ENCODE assay signal across 18 mouse cellular contexts in genomic region chr9:96689076-96689475, GRCm38 (mm10). TPM values are rescaled to one million over a fixed set of nuclear protein-coding genes. Genes with fewer than 3 reads are reported as not detected.
DNase-seq lines count a peak whose midpoint lies in the region; ATAC-seq and TF ChIP-seq lines count a peak whose summit lies in the region.
"Had no signal": no experiment of that assay in that cellular context is flagged by ENCODE, and none has a peak within 500 bp of the region (broad histone marks: within the 10 kb centered on the region; RNA-seq: fewer than 3 reads in every experiment).

No protein-coding gene starts in this region.

- peaks cover 12% of the 10 kb centered on the region for H3K4me1 ChIP-seq in heart, embryonic 16.5 days (ENCODE audit: control insufficient read depth, insufficient read depth, low read length)
- peaks cover 7% of the 10 kb centered on the region; the same call in 1 of the 2 replicates for H3K4me1 ChIP-seq in lung, embryonic 14.5 days (ENCODE audit: insufficient read depth)
- peaks cover 25% of the 10 kb centered on the region for H3K4me1 ChIP-seq in brown adipose tissue, adult 24 weeks (ENCODE audit: control insufficient read depth, insufficient read depth, insufficient read length, low read length)
- H3K4me1 ChIP-seq: liver, embryonic 13.5 days; neural tube, embryonic 12.5 days had no signal

- intact Hi-C loops in heart, postnatal 14 days (cut with DNase I) = no loop called here

- WGBS in heart, embryonic 16.5 days = 59% methylated on average over 4 of the region's 4 CpGs
- 69% methylated on average over 4 of the region's 4 CpGs for whole genome bisulfite sequencing in lung, embryonic 14.5 days

- peak overlapping the region; percentile 31; the same call in 1 of the 2 replicates for H3K27ac ChIP-seq in heart, embryonic 16.5 days (ENCODE audit: low read length)
- H3K27ac ChIP-seq in lung, embryonic 14.5 days (ENCODE audit: low read depth) = peak overlapping the region; percentile 85
- peak overlapping the region; percentile 74 for H3K27ac ChIP-seq in brown adipose tissue, adult 24 weeks (replicated peaks; ENCODE audit: low read depth, low read length)
- H3K27ac ChIP-seq: hindbrain, postnatal 0 days; liver, embryonic 13.5 days; neural tube, embryonic 12.5 days had no signal

- peaks cover 37% of the 10 kb centered on the region for H3K36me3 ChIP-seq in heart, embryonic 16.5 days (ENCODE audit: control insufficient read depth, insufficient read depth)
- H3K36me3 ChIP-seq in lung, embryonic 14.5 days (ENCODE audit: insufficient read depth) = peaks cover 38% of the 10 kb centered on the region

- no peak for TF ChIP-seq CTCF in lung, embryonic 14.5 days (IDR thresholded peaks at IDR 0.05; ENCODE audit: low read depth)

- no peak overlapping the region for H3K9ac ChIP-seq in heart, embryonic 16.5 days (ENCODE audit: low read length)
- no peak overlapping the region for H3K9ac ChIP-seq in lung, embryonic 14.5 days
- H3K9ac ChIP-seq: liver, embryonic 13.5 days; neural tube, embryonic 12.5 days had no signal

- DNase-seq in heart, postnatal 14 days = no peak
- DNase-seq in lung, embryonic 14.5 days = peak; percentile 82
- no peak for DNase-seq in lung, adult 18-20 months
- peak; percentile 93 for DNase-seq in adipocyte (ENCODE audit: low spot score)
- DNase-seq in embryo, embryonic 10 days (ENCODE audit: low spot score) = no peak
- DNase-seq: adrenal gland, postnatal 10 days; cerebellum, adult 11 months; cerebellum, postnatal 36 days; kidney, adult 8-10 months; liver, embryonic 13.5 days; right cerebral cortex, postnatal 4 days; thymus, postnatal 36 days had no signal

- no peak for ATAC-seq in heart, embryonic 16.5 days (replicated peaks; ENCODE audit: extremely low read depth, insufficient read depth, low FRiP score)
- peak; percentile 61 for ATAC-seq in lung, embryonic 14.5 days (ENCODE audit: insufficient read depth)
- ATAC-seq: hindbrain, postnatal 0 days; Patski had no signal

- H3K27me3 ChIP-seq in heart, embryonic 16.5 days (ENCODE audit: control insufficient read depth, insufficient read depth, low read length) = no peaks in the 10 kb centered on the region
- H3K27me3 ChIP-seq in lung, embryonic 14.5 days (ENCODE audit: insufficient read depth, low read length) = no peaks in the 10 kb centered on the region
- H3K27me3 ChIP-seq: liver, embryonic 13.5 days; neural tube, embryonic 12.5 days; Patski had no signal

- no peaks in the 10 kb centered on the region for H3K9me3 ChIP-seq in heart, embryonic 16.5 days (replicated peaks; ENCODE audit: control insufficient read depth, low read length)
- H3K9me3 ChIP-seq in lung, embryonic 14.5 days (ENCODE audit: low read depth, low read length) = no peaks in the 10 kb centered on the region
- H3K9me3 ChIP-seq: liver, embryonic 13.5 days; neural tube, embryonic 12.5 days had no signal

- no peak overlapping the region for H3K4me3 ChIP-seq in heart, embryonic 16.5 days (ENCODE audit: low read length)
- no peak overlapping the region for H3K4me3 ChIP-seq in lung, embryonic 14.5 days (ENCODE audit: low read depth, low read length)
- no peak overlapping the region for H3K4me3 ChIP-seq in brown adipose tissue, adult 24 weeks (ENCODE audit: insufficient read depth, low read depth, low read length)
- H3K4me3 ChIP-seq: liver, embryonic 13.5 days; neural tube, embryonic 12.5 days had no signal

- H3K4me2 ChIP-seq in heart, embryonic 16.5 days (ENCODE audit: low read depth, low read length) = no peak overlapping the region
- no peak overlapping the region for H3K4me2 ChIP-seq in lung, embryonic 14.5 days
- H3K4me2 ChIP-seq: liver, embryonic 13.5 days; midbrain, embryonic 11.5 days; neural tube, embryonic 12.5 days had no signal

RNA-seq across cellular contexts. Expression of gene Rasa2, which starts 57.7 kb away (rescaled TPM):
- polyA plus RNA-seq in heart, embryonic 16.5 days (2015; fragmentation: Nextera tagmentation; extraction: Ambion mirVana) = 13.3 and 13.4 TPM in 2 replicates
- 1 to 10 TPM; 8.5 to 8.9 TPM for total RNA-seq in heart, postnatal 14 days (2021)
- 18.7 and 21.4 TPM in 2 replicates for polyA plus RNA-seq in lung, embryonic 14.5 days (2014; fragmentation: Nextera tagmentation; extraction: Ambion mirVana)
- 2.6 and 5.7 TPM in 2 replicates for polyA plus RNA-seq in brown adipose tissue, adult 24 weeks (2012; ENCODE audit: insufficient read depth, insufficient read length, missing spikeins)

Comparison
In these comparisons a context has a peak if more than half of its experiments do, and no peak if none do; other contexts are left out.
1. DNase-seq: peak in lung, embryonic 14.5 days (single experiment) and adipocyte (single experiment); none in heart, postnatal 14 days (0 of 2), lung, adult 18-20 months (0 of 2) and embryo, embryonic 10 days (single experiment).
2. H3K27ac ChIP-seq: peak in every context shown above with its lines; median percentile 85 in lung, embryonic 14.5 days; 74 in brown adipose tissue, adult 24 weeks; 31 in heart, embryonic 16.5 days.